Mouse (Mus musculus): Measurements from ENCODE around the gene Aoc2.
"Not testable (repeated sequence)": the region's sequence is repeated elsewhere in the genome, so short reads cannot be mapped to it uniquely, and the experiment has no call there.

The Aoc2 gene

GRCm38 (mm10) chr11:101357505-101358182 lies 32.8 kb downstream of the Aoc2 start:
- DNase-seq: no peak

DNA sequence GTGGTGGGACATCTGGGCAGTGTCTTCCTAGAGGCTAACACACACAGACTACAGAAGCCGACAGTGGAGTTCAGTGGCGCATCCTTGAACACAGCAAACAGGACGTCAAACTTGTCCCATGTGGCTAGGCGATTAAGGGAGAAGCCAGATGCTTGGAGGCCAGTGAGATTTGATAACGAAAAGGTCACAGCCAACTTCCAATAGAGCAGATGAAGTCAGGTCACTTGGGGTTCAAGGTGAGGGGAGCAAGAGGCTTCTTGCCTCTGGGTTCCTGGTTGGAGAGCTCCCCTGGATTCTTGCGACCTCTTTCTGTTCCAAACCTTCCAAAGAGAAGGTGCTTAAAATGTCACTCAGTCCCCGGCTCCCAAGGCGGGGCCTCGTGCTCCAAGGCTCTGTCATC lies 34.9 kb downstream of the Aoc2 start:
- DNase-seq: no peak

DNA sequence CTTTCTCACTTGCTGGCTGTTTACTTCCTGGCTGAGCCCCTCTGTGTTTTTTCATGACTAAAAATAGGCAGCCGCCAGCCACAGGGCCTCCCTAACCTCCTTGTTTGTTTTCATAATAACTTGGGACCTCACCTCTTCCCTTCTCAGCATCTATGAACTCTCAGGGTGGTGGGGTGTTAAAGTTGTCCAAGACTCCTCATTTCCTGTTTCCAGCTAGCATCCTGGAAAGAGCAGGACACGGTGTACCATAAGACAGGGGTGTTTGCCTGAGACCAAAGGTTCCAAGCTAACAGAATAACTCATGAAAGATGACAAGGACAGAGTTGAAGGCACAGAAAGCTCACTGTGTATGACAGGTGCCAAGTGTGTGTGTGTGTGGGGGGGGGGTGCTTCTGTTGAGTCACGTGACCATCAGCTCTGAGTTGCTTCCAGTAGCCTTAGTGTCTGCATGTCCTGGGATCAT lies 35.8 kb downstream of the Aoc2 start:
- no peak for DNase-seq

DNA sequence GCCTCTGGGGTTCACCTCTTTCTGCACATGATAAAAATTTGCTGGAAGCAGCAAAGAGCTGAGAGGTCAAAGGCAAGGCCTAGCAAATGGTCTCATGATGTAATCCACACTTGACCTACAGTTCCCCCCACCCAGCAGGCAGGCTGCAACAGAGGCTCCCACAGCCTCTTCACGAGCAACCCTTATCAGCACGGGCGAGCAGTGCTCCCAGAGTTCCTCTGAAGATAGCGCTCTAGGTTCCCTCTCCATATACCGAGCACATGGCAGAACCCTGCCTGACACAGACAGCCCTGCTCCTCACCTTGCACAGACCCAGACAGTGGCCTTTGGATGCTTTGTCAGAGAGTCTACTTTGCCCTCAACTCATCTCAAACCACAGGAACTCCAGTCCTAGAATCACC lies 39.7 kb downstream of the Aoc2 start:
- DNase-seq: peak; percentile 43

- no peak for DNase-seq
Measured at GRCm38 (mm10) chr11:101367326-101367935, 42.6 kb downstream of the Aoc2 start, which contains the start of gene G6pc. TSS of gene G6pc (plus strand) at chr11:101367561.

DNA sequence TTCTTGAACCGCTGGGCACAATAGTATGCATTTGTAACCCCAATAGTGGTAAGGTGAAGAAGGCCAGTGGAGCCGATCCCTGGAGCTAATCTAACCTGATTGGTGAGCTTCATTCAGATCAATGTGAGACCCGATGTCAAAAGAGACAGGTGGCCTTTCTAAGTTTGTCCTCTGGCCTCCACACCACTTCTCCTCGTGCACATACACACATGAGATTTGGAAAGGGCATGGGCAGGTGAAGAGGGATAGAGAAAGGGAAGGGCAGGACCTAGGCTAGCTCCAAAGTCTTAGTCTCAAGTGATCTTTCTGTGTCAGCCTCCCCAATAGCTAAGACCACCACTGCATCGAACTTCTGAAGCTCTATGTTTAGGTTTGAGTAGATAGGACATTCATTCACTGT lies 45.3 kb downstream of the Aoc2 start:
- no peak for DNase-seq

GRCm38 (mm10) chr11:101374421-101374938 lies 49.6 kb downstream of the Aoc2 start:
- DNase-seq: no peak

DNA sequence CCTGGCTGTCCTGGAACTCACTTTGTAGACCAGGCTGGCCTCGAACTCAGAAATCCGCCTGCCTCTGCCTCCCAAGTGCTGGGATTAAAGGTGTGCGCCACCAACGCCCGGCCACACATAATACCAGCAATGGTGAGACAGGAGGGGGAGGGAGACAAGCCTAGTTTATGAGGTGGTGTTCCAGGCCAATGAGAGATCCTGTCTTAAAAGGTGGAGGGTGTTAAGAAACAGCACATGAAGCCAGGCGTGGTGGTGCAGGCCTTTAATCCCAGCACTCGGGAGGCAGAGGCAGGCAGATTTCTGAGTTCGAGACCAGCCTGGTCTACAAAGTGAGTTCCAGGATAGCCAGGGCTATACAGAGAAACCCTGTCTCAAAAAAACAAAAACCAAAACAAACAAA lies 53.3 kb downstream of the Aoc2 start:
- not testable (repeated sequence) for DNase-seq

- DNase-seq: no peak
Measured at GRCm38 (mm10) chr11:101378926-101379325, 54.1 kb downstream of the Aoc2 start.

All from liver (tissue).